Mouse (Mus musculus) embryo, embryonic 9.5 days (tissue): ENCODE data around the gene Msi2.
A peak's percentile ranks its signal among the peaks of the same experiment; 100 is the strongest.

Experiments
- DNase-seq: peaks from one replicate; pipeline ENCODE4 v3.0.0-alpha.2; 2017; ENCODE audit errors: extremely low spot score

Gene Msi2

GRCm38 (mm10) chr11:88718050-88718765 lies at the start of gene Msi2:
Msi2 (minus strand) TSS chr11:88718513.
- DNase-seq: peak; percentile 92

- no peak for DNase-seq
These were observed 47.3 kb upstream of the Msi2 start for GRCm38 (mm10) chr11:88765635-88766034.

GRCm38 (mm10) chr11:88763371-88763770 lies 45.1 kb upstream of the Msi2 start:
- no peak for DNase-seq

GRCm38 (mm10) chr11:88759501-88759900 lies 41.2 kb upstream of the Msi2 start:
- DNase-seq: no peak

- DNase-seq: no peak
These were observed 40.1 kb upstream of the Msi2 start for GRCm38 (mm10) chr11:88758402-88758801.

GRCm38 (mm10) chr11:88745306-88745705 lies 27.0 kb upstream of the Msi2 start:
- DNase-seq: no peak

- DNase-seq: no peak
These were observed 21.4 kb upstream of the Msi2 start for GRCm38 (mm10) chr11:88739574-88740295.

GRCm38 (mm10) chr11:88729363-88729762 lies 11.1 kb upstream of the Msi2 start:
- DNase-seq: no peak

GRCm38 (mm10) chr11:88728508-88728890 lies 10.2 kb upstream of the Msi2 start:
- DNase-seq: peak; percentile 77

GRCm38 (mm10) chr11:88727768-88728507 lies 9.6 kb upstream of the Msi2 start:
- no peak for DNase-seq

GRCm38 (mm10) chr11:88721144-88721636 lies 2.9 kb upstream of the Msi2 start:
- no peak for DNase-seq

GRCm38 (mm10) chr11:88720261-88721143 lies 2.2 kb upstream of the Msi2 start:
- DNase-seq: no peak

GRCm38 (mm10) chr11:88719601-88720000 lies 1.3 kb upstream of the Msi2 start:
- DNase-seq: no peak

- DNase-seq: no peak
These were observed 668 bp upstream of the Msi2 start for GRCm38 (mm10) chr11:88718766-88719595.

GRCm38 (mm10) chr11:88717644-88718049 lies 666 bp downstream of the Msi2 start:
- peak; percentile 58 for DNase-seq

- DNase-seq: no peak
These were observed 1.2 kb downstream of the Msi2 start for GRCm38 (mm10) chr11:88717016-88717643.

GRCm38 (mm10) chr11:88716061-88716994 lies 2.0 kb downstream of the Msi2 start:
- DNase-seq: peak; percentile 62

GRCm38 (mm10) chr11:88715299-88715698 lies 3.0 kb downstream of the Msi2 start:
- no peak for DNase-seq

- no peak for DNase-seq
These were observed 4.2 kb downstream of the Msi2 start for GRCm38 (mm10) chr11:88714127-88714526.
